Mouse (Mus musculus) lung, postnatal 0 days (tissue): ENCODE results near the gene Hmcn1.

Experiments
- CTCF ChIP-seq: IDR thresholded peaks from 2 replicates; pipeline ENCODE4 v1.5.1; 2016; ENCODE audit warnings: antibody characterized with exemption, mild to moderate bottlenecking
- EP300 ChIP-seq: IDR thresholded peaks from 2 replicates; pipeline ENCODE4 v1.6.1; 2016; ENCODE audit warnings: antibody characterized with exemption, mild to moderate bottlenecking, control low read depth

GRCm38 (mm10) chr1:150890017-150890416 is 103.2 kb downstream of the Hmcn1 start:
- TF ChIP-seq CTCF (no peak), EP300 (peak; percentile 70)
